Mouse (Mus musculus): ENCODE results near the gene Hdac10. TPM values are rescaled to one million over a fixed set of nuclear protein-coding genes. Genes with fewer than 3 reads are reported as not detected.

The Hdac10 gene
- polyA plus RNA-seq, 2 experiments: 18.7 to 38.1 TPM

GRCm38 (mm10) chr15:89124312-89124711, 4.2 kb downstream of the Hdac10 start:
- Histone ChIP-seq H3K27ac (replicated peaks; ENCODE audit: low read depth, low read length) (no peak overlapping the region), H3K4me2 (replicated peaks; ENCODE audit: low read depth, low read length, severe bottlenecking) (no peak overlapping the region), H3K9me3 (ENCODE audit: control insufficient read depth, low read length) (no peaks in the 10 kb centered on the region), H3K36me3 (ENCODE audit: control insufficient read depth, insufficient read depth, low read length) (peaks cover 12% of the 10 kb centered on the region; the same call in 1 of the 2 replicates), H3K9ac (ENCODE audit: low read depth, low read length, severe bottlenecking) (no peak overlapping the region), H3K4me3 (replicated peaks; ENCODE audit: low read length) (0 out of 2 replicates have a peak overlapping the region, but pooled peaks have one; percentile 83), H3K27me3 (ENCODE audit: control insufficient read depth, insufficient read depth, low read length) (no peaks in the 10 kb centered on the region), H3K4me1 (ENCODE audit: control insufficient read depth, insufficient read depth, low read length) (peaks cover 34% of the 10 kb centered on the region)
- no peak for TF ChIP-seq POLR2A (IDR thresholded peaks at IDR 0.05; ENCODE audit: borderline replicate concordance, extremely low read depth, insufficient read depth, insufficient read length)
- ATAC-seq (ENCODE audit: low FRiP score, low read depth) (no peak), DNase-seq (ENCODE audit: low spot score) (no peak)
- WGBS: 86% methylated on average over 3 of the region's 3 CpGs

- H3K27ac ChIP-seq (replicated peaks; ENCODE audit: low read depth, low read length): peak overlapping the region; percentile 56
- TF ChIP-seq POLR2A (IDR thresholded peaks at IDR 0.05; ENCODE audit: borderline replicate concordance, extremely low read depth, insufficient read depth, insufficient read length): no peak
- DNase-seq (ENCODE audit: low spot score): no peak
- peaks cover 31% of the 10 kb centered on the region for H3K4me1 ChIP-seq (ENCODE audit: control insufficient read depth, insufficient read depth, low read length)
- peak overlapping the region; percentile 81 for H3K4me2 ChIP-seq (replicated peaks; ENCODE audit: low read depth, low read length, severe bottlenecking)
- H3K4me3 ChIP-seq (replicated peaks; ENCODE audit: low read length): peak overlapping the region; percentile 83
- H3K27me3 ChIP-seq (ENCODE audit: control insufficient read depth, insufficient read depth, low read length): no peaks in the 10 kb centered on the region
- ATAC-seq (ENCODE audit: low FRiP score, low read depth): no peak
- H3K9me3 ChIP-seq (ENCODE audit: control insufficient read depth, low read length): no peaks in the 10 kb centered on the region
- 31% methylated on average over 11 of the region's 11 CpGs for WGBS
- peaks cover 12% of the 10 kb centered on the region; the same call in 1 of the 2 replicates for H3K36me3 ChIP-seq (ENCODE audit: control insufficient read depth, insufficient read depth, low read length)
- H3K9ac ChIP-seq (ENCODE audit: low read depth, low read length, severe bottlenecking): peak overlapping the region; percentile 85
Observed at GRCm38 (mm10) chr15:89123595-89123994, 4.9 kb downstream of the Hdac10 start.

GRCm38 (mm10) chr15:89122649-89123366, 5.7 kb downstream of the Hdac10 start, which contains the start of gene Tubgcp6:
Gene Tubgcp6 (minus strand): TSS chr15:89123112.
- DNase-seq (ENCODE audit: low spot score): peak; percentile 94
- Histone ChIP-seq H3K4me2 (replicated peaks; ENCODE audit: low read depth, low read length, severe bottlenecking) (peak within 1 kb of the TSS; percentile 81), H3K27ac (replicated peaks; ENCODE audit: low read depth, low read length) (peak within 1 kb of the TSS; percentile 56), H3K9ac (ENCODE audit: low read depth, low read length, severe bottlenecking) (peak within 1 kb of the TSS; percentile 85), H3K9me3 (ENCODE audit: control insufficient read depth, low read length) (no peaks in the 10 kb centered on the region), H3K36me3 (ENCODE audit: control insufficient read depth, insufficient read depth, low read length) (peaks cover 20% of the 10 kb centered on the region), H3K4me3 (replicated peaks; ENCODE audit: low read length) (peak within 1 kb of the TSS; percentile 83), H3K27me3 (ENCODE audit: control insufficient read depth, insufficient read depth, low read length) (no peaks in the 10 kb centered on the region), H3K4me1 (ENCODE audit: control insufficient read depth, insufficient read depth, low read length) (peaks cover 28% of the 10 kb centered on the region)
- TF ChIP-seq POLR2A (IDR thresholded peaks at IDR 0.05; ENCODE audit: borderline replicate concordance, extremely low read depth, insufficient read depth, insufficient read length): peak; percentile 74; the same call in 1 of the 2 replicates
- WGBS: under 1% methylated on average over 47 of the region's 47 CpGs
- peak; percentile 93 for ATAC-seq (ENCODE audit: low FRiP score, low read depth)

- H3K27ac ChIP-seq (replicated peaks; ENCODE audit: low read depth, low read length): no peak overlapping the region
- peaks cover 62% of the 10 kb centered on the region for H3K36me3 ChIP-seq (ENCODE audit: control insufficient read depth, insufficient read depth, low read length)
- no peak overlapping the region for H3K4me2 ChIP-seq (replicated peaks; ENCODE audit: low read depth, low read length, severe bottlenecking)
- no peak for DNase-seq (ENCODE audit: low spot score)
- no peak overlapping the region for H3K9ac ChIP-seq (ENCODE audit: low read depth, low read length, severe bottlenecking)
- TF ChIP-seq POLR2A (IDR thresholded peaks at IDR 0.05; ENCODE audit: borderline replicate concordance, extremely low read depth, insufficient read depth, insufficient read length): no peak
- H3K9me3 ChIP-seq (ENCODE audit: control insufficient read depth, low read length): no peaks in the 10 kb centered on the region
- no peak overlapping the region for H3K4me3 ChIP-seq (replicated peaks; ENCODE audit: low read length)
- H3K27me3 ChIP-seq (ENCODE audit: control insufficient read depth, insufficient read depth, low read length): no peaks in the 10 kb centered on the region
- no peak for ATAC-seq (ENCODE audit: low FRiP score, low read depth)
- H3K4me1 ChIP-seq (ENCODE audit: control insufficient read depth, insufficient read depth, low read length): peaks cover 18% of the 10 kb centered on the region
Observed at GRCm38 (mm10) chr15:89118007-89118406, 10.5 kb downstream of the Hdac10 start.

GRCm38 (mm10) chr15:89110147-89110546, 18.4 kb downstream of the Hdac10 start:
- Histone ChIP-seq H3K27ac (replicated peaks; ENCODE audit: low read depth, low read length) (no peak overlapping the region), H3K4me3 (replicated peaks; ENCODE audit: low read length) (no peak overlapping the region), H3K36me3 (ENCODE audit: control insufficient read depth, insufficient read depth, low read length) (peaks cover 93% of the 10 kb centered on the region), H3K4me1 (ENCODE audit: control insufficient read depth, insufficient read depth, low read length) (no peaks in the 10 kb centered on the region), H3K9ac (ENCODE audit: low read depth, low read length, severe bottlenecking) (no peak overlapping the region), H3K4me2 (replicated peaks; ENCODE audit: low read depth, low read length, severe bottlenecking) (no peak overlapping the region), H3K27me3 (ENCODE audit: control insufficient read depth, insufficient read depth, low read length) (no peaks in the 10 kb centered on the region), H3K9me3 (ENCODE audit: control insufficient read depth, low read length) (no peaks in the 10 kb centered on the region)
- DNase-seq (ENCODE audit: low spot score) (no peak), ATAC-seq (ENCODE audit: low FRiP score, low read depth) (no peak)
- 78% methylated on average over 9 of the region's 9 CpGs for WGBS
- no peak for TF ChIP-seq POLR2A (IDR thresholded peaks at IDR 0.05; ENCODE audit: borderline replicate concordance, extremely low read depth, insufficient read depth, insufficient read length)
